Mouse (Mus musculus): ENCODE data around the gene Ugt1a5. TPM values are rescaled to one million over a fixed set of nuclear protein-coding genes. Genes with fewer than 3 reads are reported as not detected.

Gene Ugt1a5
- polyA plus RNA-seq, 1 experiment from 2014 or later = not detected

DNA sequence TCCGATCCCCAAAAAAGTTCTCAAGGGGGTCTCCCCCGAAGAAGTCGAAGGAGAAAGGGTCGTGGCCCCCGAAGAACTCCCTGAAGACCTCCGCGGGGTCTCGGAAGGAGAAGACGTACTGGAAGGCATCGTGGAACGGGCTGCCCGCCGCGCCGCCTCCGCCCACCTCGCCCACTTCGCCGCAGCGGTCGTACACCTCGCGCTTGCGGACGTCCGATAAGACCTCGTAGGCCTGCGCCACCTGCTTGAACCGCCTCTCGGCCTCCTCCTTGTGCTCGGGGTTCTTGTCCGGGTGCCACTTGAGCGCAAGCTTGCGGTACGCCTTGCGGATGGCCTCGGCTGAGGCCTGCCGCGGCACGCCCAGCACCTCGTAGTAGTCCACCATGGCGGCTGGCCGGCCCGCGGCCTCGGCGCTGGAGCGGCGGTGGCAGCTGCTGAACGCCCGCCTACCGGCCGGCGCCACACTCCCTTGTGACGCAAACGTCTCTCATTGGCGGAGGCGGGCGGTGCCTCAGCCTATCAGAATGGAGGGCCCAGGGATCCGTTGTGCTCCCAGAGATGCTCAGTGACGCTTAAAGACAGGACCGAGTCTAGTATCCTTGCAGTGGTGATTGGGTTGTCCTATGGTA lies 39.6 kb downstream of the Ugt1a5 start, which contains the start of gene Dnajb3:
Gene Dnajb3, minus strand, starts transcription at position 489 of the 629 bp plus-strand sequence.
- DNase-seq (ENCODE audit: low spot score) = peak; percentile 90
- WGBS = 7% methylated on average over 62 of the region's 62 CpGs
- peaks cover 8% of the 10 kb centered on the region for H3K4me1 ChIP-seq
- H3K4me3 ChIP-seq = peak within 1 kb of the TSS; percentile 67
- H3K36me3 ChIP-seq (replicated peaks) = 0 out of 2 replicates have a peak, but pooled peaks cover 3% of the 10 kb centered on the region
- H3K27ac ChIP-seq (replicated peaks) = peak within 1 kb of the TSS; percentile 91
- H3K9me3 ChIP-seq = peaks cover 17% of the 10 kb centered on the region
- peaks cover 15% of the 10 kb centered on the region for H3K27me3 ChIP-seq (replicated peaks; ENCODE audit: low read depth, poor library complexity, severe bottlenecking)

DNA sequence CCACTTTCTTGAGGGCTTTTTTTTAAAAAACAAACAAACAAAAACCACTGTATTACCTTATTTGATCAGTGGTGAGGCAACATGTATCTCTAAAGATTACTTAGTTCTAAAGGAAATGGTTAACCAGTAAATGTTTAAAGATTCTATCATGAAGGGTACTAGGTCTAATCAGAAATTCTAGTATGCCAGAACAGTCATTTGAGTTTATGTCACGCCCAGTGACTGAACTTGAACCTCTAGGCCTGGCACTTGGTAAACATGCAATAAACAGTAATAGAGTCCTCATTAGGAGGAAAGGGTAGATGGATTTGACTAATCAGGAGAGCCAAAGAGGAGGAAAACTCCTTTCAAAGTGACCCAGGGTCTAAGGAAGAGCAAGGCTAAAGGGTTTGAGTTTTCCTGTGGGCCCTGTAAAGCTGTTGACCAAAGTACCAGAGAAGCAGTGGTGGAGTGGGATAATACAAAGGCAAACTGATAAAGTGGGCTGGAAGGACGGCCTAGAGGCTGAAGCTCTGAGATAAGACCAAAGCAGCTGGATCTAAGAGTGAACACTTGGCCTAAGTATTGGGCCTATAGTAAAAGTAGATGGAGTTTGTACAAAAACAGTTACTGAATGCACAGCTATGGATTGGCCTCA lies 41.1 kb downstream of the Ugt1a5 start:
- peaks cover 24% of the 10 kb centered on the region for H3K9me3 ChIP-seq
- H3K27me3 ChIP-seq (replicated peaks; ENCODE audit: low read depth, poor library complexity, severe bottlenecking) = peaks cover 15% of the 10 kb centered on the region
- no peak overlapping the region for H3K27ac ChIP-seq (replicated peaks)
- H3K4me3 ChIP-seq = no peak overlapping the region
- WGBS = 76% methylated on average over 2 of the region's 2 CpGs
- no peak for DNase-seq (ENCODE audit: low spot score)
- H3K36me3 ChIP-seq (replicated peaks) = 0 out of 2 replicates have a peak, but pooled peaks cover 3% of the 10 kb centered on the region
- H3K4me1 ChIP-seq = peaks cover 8% of the 10 kb centered on the region

GRCm38 (mm10) chr1:88211812-88212211 lies 46.0 kb downstream of the Ugt1a5 start, which contains the start of gene Ugt1a1:
TSS of gene Ugt1a1 (plus strand) at chr1:88211959.
- H3K4me1 ChIP-seq = no peaks in the 10 kb centered on the region
- no peaks in the 10 kb centered on the region for H3K36me3 ChIP-seq (replicated peaks)
- peaks cover 52% of the 10 kb centered on the region for H3K9me3 ChIP-seq
- no peak within 1 kb of the TSS for H3K4me3 ChIP-seq
- peaks cover 5% of the 10 kb centered on the region for H3K27me3 ChIP-seq (replicated peaks; ENCODE audit: low read depth, poor library complexity, severe bottlenecking)
- DNase-seq (ENCODE audit: low spot score) = no peak
- WGBS = 69% methylated on average over 8 of the region's 8 CpGs
- H3K27ac ChIP-seq (replicated peaks) = no peak within 1 kb of the TSS

DNA sequence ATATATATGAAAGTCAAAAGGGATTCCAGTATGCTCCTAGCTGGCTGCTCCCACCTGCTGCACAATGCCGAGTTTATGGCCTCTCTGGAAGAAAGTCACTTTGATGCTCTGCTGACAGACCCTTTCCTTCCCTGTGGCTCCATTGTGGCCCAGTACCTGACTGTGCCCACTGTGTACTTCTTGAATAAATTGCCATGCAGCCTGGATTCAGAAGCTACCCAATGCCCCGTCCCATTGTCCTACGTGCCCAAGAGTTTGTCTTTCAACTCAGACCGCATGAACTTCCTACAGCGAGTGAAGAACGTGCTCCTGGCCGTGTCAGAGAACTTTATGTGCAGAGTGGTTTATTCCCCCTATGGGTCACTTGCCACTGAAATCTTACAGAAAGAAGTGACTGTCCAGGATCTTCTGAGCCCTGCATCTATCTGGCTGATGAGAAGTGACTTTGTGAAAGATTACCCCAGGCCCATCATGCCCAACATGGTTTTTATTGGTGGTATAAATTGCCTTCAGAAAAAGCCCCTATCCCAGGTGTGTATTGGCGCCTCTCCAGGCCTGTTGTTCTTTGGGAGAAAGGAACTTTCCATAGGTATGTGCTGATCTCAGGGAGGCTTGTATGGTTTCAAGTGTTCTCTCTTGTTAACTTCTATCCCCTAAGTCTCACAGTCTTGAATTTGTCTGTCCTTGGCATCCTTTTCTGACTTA lies 46.7 kb downstream of the Ugt1a5 start:
- Histone ChIP-seq H3K9me3 (peaks cover 52% of the 10 kb centered on the region), H3K27ac (replicated peaks) (no peak overlapping the region), H3K27me3 (replicated peaks; ENCODE audit: low read depth, poor library complexity, severe bottlenecking) (no peaks in the 10 kb centered on the region), H3K4me3 (no peak overlapping the region), H3K36me3 (replicated peaks) (no peaks in the 10 kb centered on the region), H3K4me1 (no peaks in the 10 kb centered on the region)
- 63% methylated on average over 8 of the region's 8 CpGs for WGBS
- no peak for DNase-seq (ENCODE audit: low spot score)

GRCm38 (mm10) chr1:88213061-88213460 lies 47.2 kb downstream of the Ugt1a5 start:
- 84% methylated on average over 1 of the region's 1 CpGs for WGBS
- Histone ChIP-seq H3K9me3 (peaks cover 52% of the 10 kb centered on the region), H3K27me3 (replicated peaks; ENCODE audit: low read depth, poor library complexity, severe bottlenecking) (no peaks in the 10 kb centered on the region), H3K36me3 (replicated peaks) (no peaks in the 10 kb centered on the region), H3K4me3 (no peak overlapping the region), H3K4me1 (no peaks in the 10 kb centered on the region), H3K27ac (replicated peaks) (no peak overlapping the region)
- no peak for DNase-seq (ENCODE audit: low spot score)

DNA sequence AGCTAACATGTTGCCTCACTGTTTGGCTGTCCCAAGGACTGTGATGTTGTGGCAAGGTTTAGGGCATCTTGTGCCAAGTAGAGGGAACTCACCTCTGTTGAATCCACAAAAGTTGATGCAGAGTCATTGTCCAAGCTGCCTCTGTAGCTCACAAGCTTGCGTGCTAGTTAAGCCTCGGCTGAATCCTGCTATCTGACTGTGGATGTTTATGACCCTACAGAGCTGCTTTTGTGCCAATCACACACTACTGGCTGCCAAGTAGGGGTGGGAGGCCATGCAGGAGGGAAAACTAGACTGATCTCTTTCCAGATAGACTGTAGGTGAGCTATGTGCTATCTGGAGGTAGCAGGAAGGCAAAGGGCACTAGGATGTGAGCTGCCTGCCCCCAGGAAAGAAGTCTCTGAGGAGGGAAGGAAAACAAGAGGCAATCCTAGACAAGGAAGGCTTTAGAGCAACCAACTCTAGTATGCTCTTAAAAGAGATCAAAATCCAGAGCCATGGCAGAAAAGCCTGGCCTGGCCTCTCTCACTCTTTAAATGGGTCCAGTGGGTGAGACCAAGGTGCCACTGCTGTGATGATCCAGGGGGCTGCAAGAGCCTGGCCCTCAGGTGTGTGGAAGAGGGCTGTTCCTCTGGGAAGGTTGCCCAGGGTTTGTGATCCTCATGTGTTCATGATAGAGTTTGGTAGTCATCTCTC lies 48.1 kb downstream of the Ugt1a5 start:
- Histone ChIP-seq H3K9me3 (peaks cover 52% of the 10 kb centered on the region), H3K4me3 (no peak overlapping the region), H3K36me3 (replicated peaks) (no peaks in the 10 kb centered on the region), H3K27ac (replicated peaks) (no peak overlapping the region), H3K27me3 (replicated peaks; ENCODE audit: low read depth, poor library complexity, severe bottlenecking) (no peaks in the 10 kb centered on the region), H3K4me1 (no peaks in the 10 kb centered on the region)
- DNase-seq (ENCODE audit: low spot score) = no peak
- whole genome bisulfite sequencing = 84% methylated on average over 2 of the region's 2 CpGs

DNA sequence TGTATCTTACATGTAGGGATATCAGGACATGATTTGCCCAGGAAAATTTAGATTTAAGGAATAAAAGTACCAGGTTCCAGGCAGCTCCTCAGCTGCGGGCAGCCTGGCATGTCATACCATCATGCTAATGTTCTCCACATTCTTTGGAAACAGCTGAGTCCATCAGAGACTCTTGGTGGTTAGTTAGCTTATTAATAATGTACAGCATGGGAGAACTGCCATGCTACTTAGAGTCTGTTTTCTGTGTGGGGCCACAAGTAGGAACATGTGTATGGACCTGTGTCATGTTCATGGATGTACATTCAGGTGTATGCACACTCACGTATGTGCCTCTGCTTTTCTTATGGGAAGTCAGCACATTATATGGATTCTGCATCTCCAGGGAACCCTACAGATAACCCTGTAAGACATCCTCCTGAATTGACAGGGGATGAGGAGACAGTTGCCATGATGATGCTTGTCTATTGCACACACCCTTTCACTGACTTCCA lies 48.7 kb downstream of the Ugt1a5 start:
- H3K27me3 ChIP-seq (replicated peaks; ENCODE audit: low read depth, poor library complexity, severe bottlenecking) = no peaks in the 10 kb centered on the region
- WGBS = 81% methylated on average over 2 of the region's 2 CpGs
- no peaks in the 10 kb centered on the region for H3K4me1 ChIP-seq
- DNase-seq (ENCODE audit: low spot score) = no peak
- no peak overlapping the region for H3K4me3 ChIP-seq
- H3K36me3 ChIP-seq (replicated peaks) = no peaks in the 10 kb centered on the region
- H3K27ac ChIP-seq (replicated peaks) = no peak overlapping the region
- H3K9me3 ChIP-seq = peaks cover 52% of the 10 kb centered on the region

DNA sequence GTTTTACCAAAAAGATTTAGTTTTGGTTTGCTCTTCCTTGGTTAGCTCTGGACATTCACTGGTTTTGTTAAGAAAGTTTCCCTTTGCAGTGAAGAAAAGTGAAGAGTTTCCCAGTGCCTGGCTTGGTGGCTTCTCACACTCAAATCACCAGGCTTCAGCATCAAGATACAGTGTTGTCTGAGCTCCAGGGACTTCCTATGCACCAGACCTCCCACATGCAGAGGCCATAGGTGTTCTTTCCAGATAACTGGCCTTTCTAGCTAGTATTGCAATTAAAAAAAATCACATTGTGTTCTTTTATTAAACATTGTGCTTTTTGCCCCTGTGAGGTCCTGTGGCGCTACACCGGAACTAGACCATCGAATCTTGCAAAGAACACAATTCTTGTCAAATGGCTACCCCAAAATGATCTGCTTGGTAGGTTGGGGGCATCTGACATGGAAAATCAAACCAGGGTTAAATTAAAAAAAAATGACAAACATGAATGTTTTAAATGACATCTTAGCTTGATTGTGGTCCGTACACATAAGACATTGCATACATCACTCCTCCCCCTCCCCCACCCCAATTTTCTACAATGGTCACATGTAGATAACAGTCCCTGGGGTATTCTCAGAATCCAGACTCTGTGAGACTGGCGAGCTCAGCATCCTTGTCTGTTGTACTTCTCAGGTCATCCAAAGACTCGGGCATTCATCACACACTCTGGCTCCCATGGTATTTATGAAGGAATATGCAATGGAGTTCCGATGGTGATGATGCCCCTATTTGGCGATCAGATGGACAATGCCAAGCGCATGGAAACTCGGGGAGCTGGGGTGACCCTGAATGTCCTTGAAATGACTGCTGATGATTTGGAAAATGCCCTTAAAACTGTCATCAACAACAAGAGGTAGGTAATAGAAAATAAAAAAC lies 49.9 kb downstream of the Ugt1a5 start:
- 71% methylated on average over 10 of the region's 10 CpGs for WGBS
- Histone ChIP-seq H3K27ac (replicated peaks) (no peak overlapping the region), H3K27me3 (replicated peaks; ENCODE audit: low read depth, poor library complexity, severe bottlenecking) (no peaks in the 10 kb centered on the region), H3K4me1 (no peaks in the 10 kb centered on the region), H3K4me3 (no peak overlapping the region), H3K36me3 (replicated peaks) (no peaks in the 10 kb centered on the region), H3K9me3 (peaks cover 50% of the 10 kb centered on the region)
- peak; percentile 11 for DNase-seq (ENCODE audit: low spot score)

- Histone ChIP-seq H3K4me3 (no peak overlapping the region), H3K27ac (replicated peaks) (no peak overlapping the region), H3K4me1 (no peaks in the 10 kb centered on the region), H3K36me3 (replicated peaks) (no peaks in the 10 kb centered on the region), H3K9me3 (peaks cover 46% of the 10 kb centered on the region), H3K27me3 (replicated peaks; ENCODE audit: low read depth, poor library complexity, severe bottlenecking) (no peaks in the 10 kb centered on the region)
- DNase-seq (ENCODE audit: low spot score) = no peak
- WGBS = 66% methylated on average over 2 of the region's 2 CpGs
Measured at GRCm38 (mm10) chr1:88216551-88216950, 50.7 kb downstream of the Ugt1a5 start.

DNA sequence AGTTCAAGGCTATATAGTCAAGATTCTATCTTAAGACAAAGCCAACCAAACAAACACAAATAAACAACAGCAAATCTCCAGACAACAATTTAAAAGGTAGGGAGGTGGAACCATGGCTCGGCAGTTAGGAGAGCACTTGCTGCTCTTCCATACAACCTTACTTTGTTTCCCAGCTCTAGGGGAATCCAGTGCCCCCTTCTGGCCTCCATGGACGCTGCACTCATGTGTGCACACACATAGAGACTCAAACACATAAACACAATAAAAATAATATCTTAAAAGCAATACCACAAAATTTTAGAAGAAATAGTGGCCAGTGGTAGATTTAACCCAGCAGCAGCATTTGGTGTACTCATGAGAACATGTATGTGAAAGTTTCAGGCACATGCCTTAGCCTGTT lies 51.3 kb downstream of the Ugt1a5 start:
- Histone ChIP-seq H3K4me3 (no peak overlapping the region), H3K27ac (replicated peaks) (no peak overlapping the region), H3K4me1 (no peaks in the 10 kb centered on the region), H3K36me3 (replicated peaks) (no peaks in the 10 kb centered on the region), H3K27me3 (replicated peaks; ENCODE audit: low read depth, poor library complexity, severe bottlenecking) (no peaks in the 10 kb centered on the region), H3K9me3 (peaks cover 40% of the 10 kb centered on the region)
- no peak for DNase-seq (ENCODE audit: low spot score)
- 65% methylated on average over 2 of the region's 2 CpGs for WGBS

- no peaks in the 10 kb centered on the region for H3K27me3 ChIP-seq (replicated peaks; ENCODE audit: low read depth, poor library complexity, severe bottlenecking)
- H3K9me3 ChIP-seq = peaks cover 36% of the 10 kb centered on the region
- no peaks in the 10 kb centered on the region for H3K36me3 ChIP-seq (replicated peaks)
- H3K4me1 ChIP-seq = no peaks in the 10 kb centered on the region
- 41% methylated on average over 3 of the region's 3 CpGs for WGBS
- H3K27ac ChIP-seq (replicated peaks) = no peak overlapping the region
- DNase-seq (ENCODE audit: low spot score) = no peak
- H3K4me3 ChIP-seq = no peak overlapping the region
Measured at GRCm38 (mm10) chr1:88217576-88217975, 51.8 kb downstream of the Ugt1a5 start.

Measured in embryonic facial prominence, embryonic 10.5 days (tissue).